Mouse (Mus musculus) stomach, embryonic 16.5 days (tissue): ENCODE measurements around the gene Slk. TPM values are rescaled to one million over a fixed set of nuclear protein-coding genes. Genes with fewer than 3 reads are reported as not detected.
"Not testable (repeated sequence)": the region's sequence is repeated elsewhere in the genome, so short reads cannot be mapped to it uniquely, and the experiment has no call there.

Experiments used
- ATAC-seq: fragments of 200-750 bp; cut with Nextera tagmentation; 2 replicates; pipeline ENCODE4 v1.8.0; 2017; ENCODE audit warnings: moderate number of reproducible peaks, moderate TSS enrichment; ENCODE audit not compliant: insufficient read depth, low FRiP score
- H3K27ac ChIP-seq: fragments of 300-500 bp; sonication (generic); 2 replicates; pipeline ENCODE4 v1.5.1; 2014; ENCODE audit warnings: low read length
- H3K27me3 ChIP-seq: fragments of 300-500 bp; sonication (generic); 2 replicates; pipeline ENCODE4 v1.6.1; 2014; ENCODE audit warnings: low read length, control low read depth, mixed read lengths; ENCODE audit not compliant: control insufficient read depth, insufficient read depth
- H3K36me3 ChIP-seq: fragments of 300-500 bp; sonication (generic); 2 replicates; pipeline ENCODE4 v1.6.1; 2014; ENCODE audit warnings: low read length; ENCODE audit not compliant: control insufficient read depth, insufficient read depth
- H3K4me1 ChIP-seq: fragments of 300-500 bp; sonication (generic); 2 replicates; pipeline ENCODE4 v1.6.1; 2014; ENCODE audit warnings: low read length, control low read depth, mixed read lengths; ENCODE audit not compliant: control insufficient read depth, insufficient read depth
- H3K4me2 ChIP-seq: fragments of 300-500 bp; sonication (generic); 2 replicates; pipeline ENCODE4 v1.6.1; 2014; ENCODE audit warnings: low read depth, low read length, mixed read lengths
- H3K4me3 ChIP-seq: fragments of 300-500 bp; sonication (generic); replicated peaks from 2 replicates; pipeline ENCODE4 v1.5.1; 2014; ENCODE audit warnings: mild to moderate bottlenecking, low read length
- H3K9ac ChIP-seq: fragments of 300-500 bp; sonication (generic); 2 replicates; pipeline ENCODE4 v1.6.1; 2014; ENCODE audit warnings: low read length
- H3K9me3 ChIP-seq: fragments of 300-500 bp; sonication (generic); replicated peaks from 2 replicates; pipeline ENCODE4 v1.6.1; 2016; ENCODE audit warnings: low read length, control low read depth; ENCODE audit not compliant: control insufficient read depth
- WGBS: fragments of 180-500 bp; shearing (Covaris S2); extraction: QIAGEN DNeasy Blood & Tissue Kit; methylation state at CpG from one replicate; pipeline ENCODE4 v1.1.7; 2014; 5-methylcytosine and 5-hydroxymethylcytosine counted together
- polyA plus RNA-seq: library from polyadenylated mRNA; unstranded; fragments of >200 nt; fragmentation: Nextera tagmentation; extraction: Ambion mirVana; gene quantifications from 2 replicates; pipeline ENCODE4 v1.2.1, GENCODE M21; 2015

The Slk gene
- polyA plus RNA-seq, 1 experiment from 2014 or later, result 18.8 TPM

DNA sequence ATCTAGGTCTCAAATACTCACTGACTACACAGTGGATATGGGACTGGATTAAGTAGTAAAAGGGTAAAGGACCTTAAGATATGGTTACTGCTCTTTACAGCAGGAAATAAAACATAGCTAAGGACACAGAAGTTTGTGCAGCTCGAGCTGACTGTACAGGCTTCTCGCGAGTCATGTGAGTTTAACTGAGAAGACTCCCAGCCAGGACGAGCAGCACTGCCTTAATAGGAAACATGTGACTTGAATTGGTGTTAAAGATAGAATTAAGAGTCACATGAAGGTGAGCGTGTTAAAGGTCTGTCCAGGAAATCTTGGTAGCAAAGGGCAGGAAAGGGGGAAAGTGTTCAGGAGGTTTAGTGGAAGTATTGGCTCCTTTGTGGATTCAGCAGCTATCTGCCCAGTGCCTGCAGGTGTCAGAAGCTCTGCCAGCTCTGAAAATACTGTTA lies 17.5 kb upstream of the Slk start:
- Histone ChIP-seq H3K9me3 (no peaks in the 10 kb centered on the region), H3K36me3 (no peaks in the 10 kb centered on the region), H3K4me2 (no peak overlapping the region), H3K9ac (no peak overlapping the region), H3K27me3 (no peaks in the 10 kb centered on the region), H3K4me3 (no peak overlapping the region), H3K4me1 (peaks cover 22% of the 10 kb centered on the region), H3K27ac (peak overlapping the region; percentile 70)
- 39% methylated on average over 5 of the region's 5 CpGs for WGBS
- ATAC-seq, result peak; percentile 82

DNA sequence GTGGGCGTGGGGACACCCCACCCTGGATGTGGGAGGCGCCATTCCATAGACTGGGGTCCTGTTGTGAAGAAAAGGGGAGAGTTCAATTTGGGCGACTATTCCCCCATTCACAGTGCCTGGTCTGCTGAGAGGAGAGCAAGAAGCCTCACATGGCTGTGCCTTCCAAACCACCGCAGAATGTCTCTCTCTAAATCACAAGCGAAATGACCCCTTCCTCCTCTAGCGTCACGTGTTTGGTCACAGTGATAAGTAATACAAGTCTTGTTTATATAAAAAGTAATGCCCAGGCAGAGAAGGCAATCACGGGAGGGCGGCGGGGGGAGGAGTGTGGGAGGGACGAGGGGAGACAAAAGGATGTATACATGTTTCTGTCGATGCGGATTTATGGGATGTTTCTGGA lies 15.8 kb upstream of the Slk start:
- Histone ChIP-seq H3K9me3 (no peaks in the 10 kb centered on the region), H3K27me3 (no peaks in the 10 kb centered on the region), H3K27ac (no peak overlapping the region), H3K4me3 (no peak overlapping the region), H3K9ac (no peak overlapping the region), H3K36me3 (no peaks in the 10 kb centered on the region), H3K4me1 (peaks cover 22% of the 10 kb centered on the region), H3K4me2 (peak overlapping the region; percentile 34)
- no peak for ATAC-seq
- 28% methylated on average over 13 of the region's 13 CpGs for WGBS

DNA sequence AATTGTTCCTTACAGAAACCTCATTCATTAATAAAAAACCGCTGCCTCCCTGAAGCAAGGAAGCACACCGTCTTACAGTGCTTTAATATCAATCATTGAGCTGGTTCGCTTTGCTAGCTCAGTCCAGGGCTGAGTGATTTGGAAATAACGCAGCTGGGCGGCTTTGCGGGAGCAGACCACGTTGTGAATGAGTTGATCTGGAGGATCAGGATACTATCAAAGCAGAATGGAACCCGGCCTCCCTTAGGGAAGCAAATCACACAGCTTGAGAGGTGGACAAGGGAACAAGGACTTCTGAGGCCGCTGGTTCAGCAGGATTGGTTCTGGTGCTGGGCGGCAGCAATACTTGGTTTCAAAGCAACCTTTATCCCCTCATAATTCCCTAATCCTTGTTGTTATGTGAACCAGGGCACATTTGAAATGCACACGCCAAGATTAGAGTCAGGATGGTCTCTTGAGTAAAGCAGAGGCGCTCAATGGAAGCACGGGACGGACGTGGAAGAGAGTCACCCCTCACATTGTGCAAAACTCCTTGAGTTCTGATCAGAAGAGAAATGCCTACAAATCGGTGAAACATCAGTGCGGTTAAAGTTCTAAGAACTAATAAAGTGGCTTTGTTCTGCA lies 14.3 kb upstream of the Slk start:
- H3K36me3 ChIP-seq, result no peaks in the 10 kb centered on the region
- H3K4me1 ChIP-seq, result peaks cover 17% of the 10 kb centered on the region; the same call in 1 of the 2 replicates
- no peak overlapping the region for H3K4me2 ChIP-seq
- WGBS, result 56% methylated on average over 17 of the region's 17 CpGs
- H3K9me3 ChIP-seq, result no peaks in the 10 kb centered on the region
- no peaks in the 10 kb centered on the region for H3K27me3 ChIP-seq
- no peak overlapping the region for H3K4me3 ChIP-seq
- no peak overlapping the region for H3K27ac ChIP-seq
- ATAC-seq, result no peak
- H3K9ac ChIP-seq, result no peak overlapping the region

DNA sequence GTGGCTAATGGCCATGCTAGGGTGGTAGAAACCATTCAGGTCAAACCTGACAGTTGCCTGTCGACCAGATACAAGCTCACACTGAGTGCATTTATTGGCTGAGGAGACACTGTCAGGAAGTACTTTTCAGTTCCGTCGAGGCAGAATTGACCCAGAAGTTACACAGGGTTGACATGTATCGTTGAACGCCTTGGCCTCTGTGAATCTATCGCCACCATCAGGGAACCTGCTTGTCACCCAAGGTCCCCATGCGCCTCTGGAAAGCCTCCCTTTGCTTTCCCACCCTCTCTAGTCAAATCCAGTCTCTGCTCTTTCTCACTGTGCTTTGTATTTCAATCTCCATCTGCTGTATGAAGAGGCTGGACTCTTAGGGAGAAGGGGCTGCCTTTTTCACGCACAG lies 13.5 kb upstream of the Slk start:
- no peaks in the 10 kb centered on the region for H3K27me3 ChIP-seq
- H3K9ac ChIP-seq, result no peak overlapping the region
- H3K4me3 ChIP-seq, result no peak overlapping the region
- 76% methylated on average over 8 of the region's 8 CpGs for WGBS
- H3K4me1 ChIP-seq, result 0 out of 2 replicates have a peak, but pooled peaks cover 13% of the 10 kb centered on the region
- H3K4me2 ChIP-seq, result no peak overlapping the region
- no peak for ATAC-seq
- no peaks in the 10 kb centered on the region for H3K9me3 ChIP-seq
- no peaks in the 10 kb centered on the region for H3K36me3 ChIP-seq
- no peak overlapping the region for H3K27ac ChIP-seq

DNA sequence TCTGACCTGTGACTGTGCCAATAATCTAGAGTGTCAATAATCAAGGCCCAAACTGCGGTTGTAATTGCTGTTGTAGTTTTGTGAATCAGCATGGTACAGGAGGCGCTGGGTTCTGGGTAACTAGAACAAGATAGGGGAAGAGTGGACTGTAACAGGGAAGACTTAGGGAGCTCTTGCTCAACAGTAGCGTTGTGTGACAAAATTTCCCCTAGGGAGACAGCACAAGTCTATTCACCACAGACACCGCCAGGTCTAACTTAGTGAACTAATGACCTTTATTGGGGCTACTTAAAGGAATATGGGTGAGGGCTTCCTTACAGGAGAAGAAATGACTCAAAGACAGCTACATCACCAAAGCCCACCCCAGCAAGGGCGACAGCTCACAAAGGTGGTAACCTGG lies 9.4 kb upstream of the Slk start:
- no peak overlapping the region for H3K27ac ChIP-seq
- H3K36me3 ChIP-seq, result no peaks in the 10 kb centered on the region
- WGBS, result 90% methylated on average over 5 of the region's 5 CpGs
- no peak overlapping the region for H3K4me2 ChIP-seq
- H3K4me1 ChIP-seq, result 0 out of 2 replicates have a peak, but pooled peaks cover 3% of the 10 kb centered on the region
- no peaks in the 10 kb centered on the region for H3K9me3 ChIP-seq
- H3K27me3 ChIP-seq, result no peaks in the 10 kb centered on the region
- H3K9ac ChIP-seq, result no peak overlapping the region
- ATAC-seq, result no peak
- H3K4me3 ChIP-seq, result no peak overlapping the region

DNA sequence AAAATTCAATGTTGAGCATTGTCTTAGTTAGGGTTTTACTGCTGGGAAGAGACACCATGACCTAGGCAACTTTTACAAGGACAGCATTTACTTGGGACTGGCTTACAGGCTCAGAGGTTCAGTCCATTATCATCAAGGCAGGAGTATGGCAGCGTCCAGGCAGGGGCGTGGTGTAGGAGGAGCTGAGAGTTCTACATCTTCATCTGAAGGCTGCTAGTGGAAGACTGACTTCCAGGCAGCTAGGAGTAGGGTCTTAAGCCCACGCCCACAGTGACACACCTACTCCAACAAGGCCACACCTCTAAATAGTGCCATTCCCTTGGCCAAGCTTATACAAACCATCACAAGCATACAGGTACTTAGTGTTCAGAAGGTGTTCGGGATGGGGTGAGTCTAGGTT lies 7.5 kb upstream of the Slk start:
- H3K27me3 ChIP-seq, ATAC-seq, H3K4me3 ChIP-seq, H3K9me3 ChIP-seq, H3K9ac ChIP-seq, H3K4me2 ChIP-seq, H3K27ac ChIP-seq, H3K36me3 ChIP-seq, H3K4me1 ChIP-seq: not testable (repeated sequence)
- WGBS, result 64% methylated on average over 4 of the region's 4 CpGs

DNA sequence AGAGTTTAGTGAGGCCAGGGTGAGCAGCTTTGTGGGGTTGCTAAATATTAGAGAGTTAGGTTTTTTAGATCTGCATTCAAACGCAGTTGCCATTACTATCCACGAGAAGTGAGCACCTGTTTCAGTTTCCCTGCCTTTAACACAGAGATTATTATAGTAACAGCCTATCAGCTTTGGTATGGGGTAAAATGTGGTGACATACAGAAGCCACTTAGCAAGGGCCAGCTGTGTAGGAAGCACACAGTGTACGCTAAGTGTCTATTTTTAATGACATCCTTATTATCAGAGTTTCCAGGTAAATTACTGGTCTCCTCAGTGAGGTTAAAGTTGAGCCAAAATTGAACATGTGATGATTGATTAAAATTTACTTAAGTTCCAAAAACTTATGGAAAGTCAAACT lies 5.8 kb upstream of the Slk start:
- Histone ChIP-seq H3K36me3 (no peaks in the 10 kb centered on the region), H3K4me2 (no peak overlapping the region), H3K27me3 (no peaks in the 10 kb centered on the region), H3K9me3 (no peaks in the 10 kb centered on the region), H3K9ac (no peak overlapping the region), H3K27ac (no peak overlapping the region), H3K4me3 (no peak overlapping the region), H3K4me1 (no peaks in the 10 kb centered on the region; the same call in 1 of the 2 replicates)
- 79% methylated on average over 3 of the region's 3 CpGs for WGBS
- no peak for ATAC-seq

DNA sequence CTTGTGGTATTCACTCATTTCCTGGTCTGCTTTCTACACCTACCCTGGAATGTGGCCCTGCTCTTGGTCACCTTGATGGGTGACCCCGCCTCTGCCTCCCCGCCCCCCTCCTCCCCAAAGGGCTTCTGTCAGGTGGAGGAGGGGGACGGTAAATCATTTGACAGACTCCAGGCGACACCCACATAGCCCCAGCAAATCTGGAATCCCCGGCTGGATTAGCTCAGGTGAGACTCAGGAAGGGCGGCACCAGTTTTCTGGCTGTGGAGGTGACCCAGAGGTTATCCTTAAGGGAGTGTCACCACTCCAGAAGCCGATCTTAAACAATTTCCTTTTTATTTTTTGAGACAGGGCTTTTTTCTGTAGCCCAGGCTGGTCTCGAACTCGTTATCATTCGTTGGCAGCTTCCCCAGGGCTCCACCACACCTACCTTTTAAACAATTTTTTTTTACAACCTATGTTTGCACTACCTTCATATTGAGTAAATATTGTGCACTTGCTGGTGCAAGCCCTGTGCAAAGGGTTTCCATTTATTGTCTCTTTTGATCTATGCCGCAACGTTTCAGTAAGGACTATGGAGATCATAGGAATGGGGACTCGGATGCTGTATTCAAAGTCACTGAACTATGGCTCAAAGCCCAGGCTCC lies 775 bp upstream of the Slk start:
- Histone ChIP-seq H3K4me1 (peaks cover 4% of the 10 kb centered on the region; the same call in 1 of the 2 replicates), H3K36me3 (no peaks in the 10 kb centered on the region), H3K4me3 (peak overlapping the region; percentile 67), H3K9me3 (no peaks in the 10 kb centered on the region), H3K9ac (peak overlapping the region; percentile 99), H3K27ac (peak overlapping the region; percentile 96), H3K27me3 (no peaks in the 10 kb centered on the region), H3K4me2 (peak overlapping the region; percentile 60)
- WGBS, result 11% methylated on average over 13 of the region's 13 CpGs
- ATAC-seq, result peak; percentile 79

DNA sequence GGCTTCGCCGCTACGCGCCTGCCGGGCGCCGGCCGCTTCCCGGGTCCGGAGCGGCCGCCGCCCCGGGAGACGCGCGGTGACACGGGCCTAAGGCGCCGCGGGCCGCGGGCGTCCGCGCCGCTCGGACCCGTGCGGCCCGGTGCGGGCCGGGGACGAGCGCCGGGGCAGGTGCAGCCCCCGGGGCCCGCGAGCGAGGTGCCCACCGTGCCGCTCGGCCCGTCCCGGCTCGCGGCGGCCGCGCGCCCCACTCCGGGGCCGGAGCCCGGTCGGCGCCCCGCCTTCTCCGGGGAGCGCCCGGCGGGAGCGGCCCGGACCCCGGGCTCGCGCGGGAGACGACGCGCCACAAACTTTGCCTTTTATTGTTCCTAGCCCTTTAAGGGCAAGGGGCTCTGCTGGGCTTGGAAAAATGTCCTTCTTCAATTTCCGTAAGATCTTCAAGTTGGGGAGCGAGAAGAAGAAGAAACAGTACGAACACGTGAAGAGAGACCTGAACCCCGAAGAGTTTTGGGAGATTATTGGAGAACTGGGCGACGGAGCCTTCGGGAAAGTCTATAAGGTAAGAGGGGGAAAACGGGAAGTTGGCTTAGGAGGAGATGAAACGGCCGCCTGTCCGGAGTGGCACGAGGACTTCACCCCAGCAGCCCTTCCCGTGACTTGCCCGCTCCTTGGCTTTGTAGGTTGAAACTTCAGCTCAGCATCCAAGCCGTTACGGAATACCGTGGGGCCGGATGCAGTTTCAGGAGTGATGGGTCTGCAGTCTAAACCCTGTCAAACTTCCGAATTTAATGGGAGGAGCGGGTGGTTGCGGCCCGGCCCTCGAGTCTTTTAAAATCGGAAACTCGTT lies 532 bp downstream of the Slk start:
- no peaks in the 10 kb centered on the region for H3K36me3 ChIP-seq
- H3K27me3 ChIP-seq, result no peaks in the 10 kb centered on the region
- peak overlapping the region; percentile 67 for H3K4me3 ChIP-seq
- peak overlapping the region; percentile 99 for H3K9ac ChIP-seq
- peak; percentile 67 for ATAC-seq
- peak overlapping the region; percentile 96 for H3K27ac ChIP-seq
- H3K4me2 ChIP-seq, result peak overlapping the region; percentile 60
- H3K4me1 ChIP-seq, result peaks cover 4% of the 10 kb centered on the region; the same call in 1 of the 2 replicates
- no peaks in the 10 kb centered on the region for H3K9me3 ChIP-seq
- under 1% methylated on average over 60 of the region's 96 CpGs for WGBS
